In the genomic region with DNA sequence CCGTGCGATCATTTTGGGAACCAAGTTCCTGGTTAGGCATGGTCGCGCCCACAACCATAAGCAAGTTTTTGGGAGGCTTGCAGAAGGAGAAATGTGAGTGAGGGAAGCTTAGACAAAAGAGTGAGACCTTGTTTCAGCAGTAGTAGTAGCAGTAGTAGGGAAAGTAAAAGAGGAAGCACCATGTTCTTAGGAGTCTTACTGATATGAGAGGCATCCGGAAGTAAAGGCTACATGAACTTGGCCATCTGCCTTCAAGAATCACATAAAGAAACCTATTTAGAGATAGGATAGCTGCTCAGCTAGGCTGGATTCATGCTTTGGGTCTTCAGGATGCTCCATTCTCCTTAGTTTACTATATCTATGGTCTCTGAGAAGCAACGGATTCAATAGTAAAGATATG, we compare ENCODE assay signal across 33 mouse cellular contexts.
"Had no signal": no experiment of that assay in that cellular context is flagged by ENCODE, and none has a peak within 500 bp of the region (broad histone marks: within the 10 kb centered on the region; RNA-seq: fewer than 3 reads in every experiment).

No protein-coding gene starts in this region.

- H3K4me1 ChIP-seq: hindbrain, embryonic 10.5 days; hindbrain, embryonic 12.5 days; hindbrain, embryonic 13.5 days; intestine, embryonic 15.5 days; kidney, embryonic 15.5 days had no signal

- H3K9me3 ChIP-seq: heart, embryonic 10.5 days; heart, embryonic 12.5 days; heart, embryonic 13.5 days; heart, embryonic 15.5 days; hindbrain, embryonic 10.5 days; hindbrain, embryonic 12.5 days; hindbrain, embryonic 13.5 days; hindbrain, embryonic 15.5 days; intestine, embryonic 15.5 days; kidney, embryonic 15.5 days had no signal

- ATAC-seq: hindbrain, embryonic 16.5 days; hindbrain, postnatal 0 days; intestine, embryonic 15.5 days; intestine, embryonic 16.5 days; intestine, postnatal 0 days had no signal

- DNase-seq: heart, postnatal 10 days; heart, postnatal 14 days; heart, postnatal 36 days; heart, postnatal 4 days; kidney, adult 11 months; kidney, adult 18-20 months; kidney, adult 2 months; kidney, adult 8-10 months; kidney, adult 9 months; kidney, postnatal 10 days; kidney, postnatal 14 days; kidney, postnatal 25 days; kidney, postnatal 36 days; kidney, postnatal 4 days; layer of hippocampus, adult 9-11 months; layer of hippocampus, postnatal 36 days had no signal

- H3K9ac ChIP-seq: heart, embryonic 12.5 days; heart, embryonic 13.5 days; heart, embryonic 15.5 days; hindbrain, embryonic 12.5 days; hindbrain, embryonic 13.5 days; hindbrain, embryonic 14.5 days; hindbrain, embryonic 15.5 days; intestine, embryonic 15.5 days; kidney, embryonic 15.5 days had no signal

- H3K4me3 ChIP-seq: heart, embryonic 10.5 days; heart, embryonic 12.5 days; heart, embryonic 13.5 days; heart, embryonic 15.5 days; hindbrain, embryonic 10.5 days; hindbrain, embryonic 12.5 days; hindbrain, embryonic 13.5 days; hindbrain, embryonic 15.5 days; intestine, embryonic 15.5 days; kidney, embryonic 15.5 days; layer of hippocampus, adult 2 months had no signal

- H3K27ac ChIP-seq: heart, embryonic 10.5 days; heart, embryonic 13.5 days; heart, embryonic 15.5 days; hindbrain, embryonic 10.5 days; hindbrain, embryonic 12.5 days; hindbrain, embryonic 13.5 days; hindbrain, embryonic 14.5 days; hindbrain, embryonic 15.5 days; hindbrain, postnatal 0 days; intestine, embryonic 15.5 days; kidney, embryonic 15.5 days; kidney, postnatal 0 days; layer of hippocampus, adult 2 months had no signal

- H3K36me3 ChIP-seq: heart, embryonic 10.5 days; heart, embryonic 12.5 days; heart, embryonic 13.5 days; heart, embryonic 15.5 days; hindbrain, embryonic 10.5 days; hindbrain, embryonic 12.5 days; hindbrain, embryonic 13.5 days; hindbrain, embryonic 15.5 days; intestine, embryonic 15.5 days; kidney, embryonic 15.5 days had no signal

- H3K27me3 ChIP-seq: heart, embryonic 12.5 days; heart, embryonic 13.5 days; heart, embryonic 15.5 days; hindbrain, embryonic 12.5 days; hindbrain, embryonic 13.5 days; hindbrain, embryonic 15.5 days; intestine, embryonic 15.5 days; kidney, embryonic 15.5 days had no signal
